Mouse (Mus musculus) erythroblast, embryonic 14.5 days (primary cell): ENCODE measurements around the gene Fmod.

ENCODE experiments used
- GATA1 ChIP-seq: IDR thresholded peaks from 2 replicates; pipeline ENCODE4 v1.6.1; 2012; ENCODE audit warnings: low read length, inconsistent platforms, mixed read lengths
- TAL1 ChIP-seq: IDR thresholded peaks from 3 replicates; pipeline ENCODE4 v1.6.1; 2012; ENCODE audit warnings: low read length, inconsistent platforms, mixed read lengths

DNA sequence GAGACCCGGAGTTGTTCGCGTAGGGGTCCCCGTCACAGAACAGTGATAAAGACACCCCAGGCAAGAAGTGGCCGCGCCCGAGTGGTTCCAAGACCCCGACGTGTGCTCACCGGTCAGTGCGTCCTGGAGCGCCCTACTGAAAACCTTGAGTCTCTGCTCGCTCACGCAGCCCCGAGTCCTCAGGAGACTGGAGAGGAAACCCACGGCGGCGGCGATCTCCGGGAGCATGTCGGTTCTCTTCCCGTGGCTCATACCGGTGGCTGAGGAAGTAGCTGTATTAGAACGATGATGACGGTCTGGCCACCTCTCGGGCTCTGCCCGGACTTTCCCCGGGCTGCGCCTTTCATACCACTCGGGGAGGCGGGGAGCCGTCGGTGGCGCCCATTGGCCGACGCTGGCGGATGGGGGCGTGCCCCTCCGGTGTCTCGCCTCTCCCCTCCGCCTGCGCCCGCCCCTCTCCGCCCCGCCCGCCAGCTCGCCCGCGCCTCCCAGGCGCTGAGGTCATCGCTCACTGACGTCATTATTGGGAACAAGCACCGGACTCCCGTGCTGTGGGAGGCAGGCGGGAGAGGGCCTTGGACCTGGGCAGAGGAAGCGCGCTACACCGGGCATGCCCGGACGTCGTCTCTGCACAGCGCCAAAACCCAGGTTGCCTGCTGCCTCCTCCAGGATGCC, 41.9 kb downstream of the Fmod start, which contains the start of gene Btg2:
- no peak for TF ChIP-seq GATA1
- TF ChIP-seq TAL1, result no peak
